Mouse (Mus musculus): ENCODE results near the gene Adi1.

The Adi1 gene

DNA sequence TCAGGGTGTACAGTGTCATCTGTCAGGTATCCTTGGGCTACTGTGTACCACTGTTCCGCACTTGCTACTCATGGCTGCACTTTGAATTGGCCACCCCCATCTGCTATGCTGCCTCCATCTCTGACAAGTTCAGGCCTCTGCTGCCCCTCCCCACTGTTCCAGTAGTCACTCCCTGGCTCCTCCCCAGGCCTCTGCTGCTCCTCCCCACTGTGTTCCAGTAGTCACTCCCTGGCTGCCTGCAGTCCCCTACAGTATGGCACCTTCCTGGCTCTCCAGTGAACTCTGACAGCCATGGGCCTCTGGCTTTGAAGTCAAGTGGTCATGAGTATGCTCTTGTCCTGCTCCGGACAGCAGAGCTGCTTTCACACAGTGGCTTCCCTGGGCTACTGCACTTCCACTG, 19.2 kb downstream of the Adi1 start:
- DNase-seq (ENCODE audit: low read depth, low spot score): no peak

GRCm38 (mm10) chr12:28694776-28695175, 19.7 kb downstream of the Adi1 start:
- DNase-seq (ENCODE audit: low read depth, low spot score): no peak

GRCm38 (mm10) chr12:28697821-28698595, 23.0 kb downstream of the Adi1 start:
- no peak for DNase-seq (ENCODE audit: low read depth, low spot score)

DNA sequence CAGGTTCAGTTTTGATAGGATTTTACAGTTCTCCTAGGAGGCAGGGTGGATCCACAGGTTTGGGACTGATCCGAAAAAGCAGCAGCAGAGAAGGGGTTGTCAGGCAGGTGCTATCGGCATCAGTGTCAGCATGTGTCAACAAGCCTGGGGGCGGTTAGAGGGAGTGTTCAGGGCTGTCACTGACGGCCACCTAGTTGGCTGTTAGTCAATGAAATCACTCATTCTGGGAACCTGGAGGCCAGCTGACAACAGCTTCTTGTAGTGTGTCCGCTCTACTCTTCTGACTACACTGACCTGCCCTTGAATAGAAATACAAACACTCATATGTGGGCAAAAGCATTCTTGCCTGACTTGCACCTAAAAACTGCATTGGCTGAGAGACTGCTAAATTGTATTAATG, 24.1 kb downstream of the Adi1 start:
- no peak for DNase-seq (ENCODE audit: low read depth, low spot score)

GRCm38 (mm10) chr12:28699656-28700055, 24.6 kb downstream of the Adi1 start:
- peak; percentile 53 for DNase-seq (ENCODE audit: low read depth, low spot score)

DNA sequence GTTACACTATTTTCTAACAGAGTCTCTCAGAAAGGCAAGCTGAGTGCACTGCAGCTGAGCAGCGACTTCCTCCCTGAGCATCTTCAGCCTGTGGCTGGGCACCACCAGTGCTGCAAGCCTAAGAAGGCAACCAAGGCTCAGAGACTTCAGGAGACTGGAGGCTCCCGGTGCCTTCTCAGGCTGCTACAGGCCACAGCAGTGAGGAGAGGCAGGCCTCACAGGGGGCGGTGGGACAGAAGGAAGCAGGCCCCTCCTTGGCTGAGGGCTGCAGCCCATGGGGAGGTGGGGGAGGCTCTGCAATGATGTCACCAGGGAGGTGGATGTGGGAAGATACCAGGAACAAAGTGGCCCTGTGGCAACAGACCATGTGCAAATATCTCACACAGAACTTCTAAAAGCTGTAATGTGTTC, 25.1 kb downstream of the Adi1 start:
- no peak for DNase-seq (ENCODE audit: low read depth, low spot score)

- DNase-seq (ENCODE audit: low read depth, low spot score): peak; percentile 88
Observed at GRCm38 (mm10) chr12:28700561-28701025, 25.6 kb downstream of the Adi1 start.

DNA sequence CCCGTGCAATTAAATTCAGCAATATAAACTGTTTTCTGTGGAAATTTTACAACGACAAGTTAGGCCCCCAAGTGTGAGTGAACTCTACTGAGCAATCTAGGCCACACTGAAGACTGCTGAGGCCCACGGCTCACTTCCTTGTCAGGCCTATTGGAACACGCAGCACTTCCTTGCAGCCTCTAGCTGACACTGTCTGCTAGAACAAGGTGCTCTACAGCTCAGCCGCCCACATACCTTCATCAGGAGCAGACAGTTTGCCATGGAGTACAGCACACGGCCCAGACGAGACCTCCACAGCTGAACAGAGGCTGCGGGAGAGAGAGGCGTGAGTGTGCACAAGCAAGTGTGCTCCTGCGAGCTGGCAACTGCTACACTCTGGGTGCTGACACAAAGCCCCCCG, 26.3 kb downstream of the Adi1 start:
- DNase-seq (ENCODE audit: low read depth, low spot score): no peak

DNA sequence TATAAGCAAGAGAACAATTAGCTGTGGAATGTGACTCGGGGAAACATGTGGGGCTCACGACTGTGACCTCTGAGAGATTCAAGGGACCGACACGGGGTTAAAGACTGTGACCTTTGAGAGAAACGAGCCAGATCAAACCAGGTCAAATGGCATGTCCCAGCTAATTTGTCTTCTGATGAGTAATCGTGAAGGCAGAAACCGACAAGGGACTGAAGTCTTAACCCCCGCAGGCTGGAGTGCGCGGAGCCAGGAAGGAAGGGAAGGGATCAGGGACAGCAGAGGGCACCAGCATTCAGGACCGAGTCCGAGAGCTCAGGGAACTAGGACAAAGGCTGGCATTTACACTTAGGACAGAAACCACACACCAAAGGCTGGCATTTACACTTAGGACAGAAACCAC, 29.4 kb downstream of the Adi1 start:
- DNase-seq (ENCODE audit: low read depth, low spot score): no peak

DNA sequence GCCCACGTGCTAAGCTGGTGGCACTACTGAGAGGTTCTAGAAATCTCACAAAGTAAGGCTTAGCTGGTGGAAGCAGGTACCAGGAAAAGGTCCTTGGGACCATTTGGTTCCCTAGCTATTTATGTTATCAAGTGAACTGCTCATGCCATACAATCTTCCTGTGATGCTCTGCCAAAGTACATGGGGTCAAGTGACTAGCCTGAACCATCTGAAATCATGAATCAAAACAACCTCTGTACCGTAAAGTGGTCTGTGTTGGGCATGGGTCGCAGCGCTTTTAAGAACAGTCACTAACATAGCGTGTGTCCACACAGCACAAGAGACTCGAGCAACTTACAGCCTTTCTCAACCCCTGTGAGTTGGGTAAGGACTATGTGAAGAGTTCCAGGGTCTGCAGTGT, 30.2 kb downstream of the Adi1 start:
- DNase-seq (ENCODE audit: low read depth, low spot score): no peak

DNA sequence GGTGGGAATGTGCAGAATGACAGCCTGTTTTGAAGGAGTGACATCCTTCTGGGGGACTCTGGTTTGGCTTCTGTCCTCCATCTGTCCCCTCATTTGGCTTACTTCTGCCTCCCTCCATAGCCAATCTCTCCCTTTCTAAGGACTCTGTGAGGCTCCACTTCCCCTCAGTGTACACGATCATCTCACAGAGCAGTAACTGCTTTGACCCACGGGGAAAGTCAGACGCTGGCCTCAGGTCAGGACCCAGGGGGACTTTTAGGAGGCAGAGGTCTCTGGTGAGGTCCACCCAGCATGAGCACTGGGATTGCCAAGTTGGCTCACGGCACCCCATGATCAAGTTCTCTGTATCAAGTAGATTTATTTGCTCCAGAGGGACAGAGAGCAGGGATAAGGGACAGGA, 33.1 kb downstream of the Adi1 start:
- DNase-seq (ENCODE audit: low read depth, low spot score): no peak

DNA sequence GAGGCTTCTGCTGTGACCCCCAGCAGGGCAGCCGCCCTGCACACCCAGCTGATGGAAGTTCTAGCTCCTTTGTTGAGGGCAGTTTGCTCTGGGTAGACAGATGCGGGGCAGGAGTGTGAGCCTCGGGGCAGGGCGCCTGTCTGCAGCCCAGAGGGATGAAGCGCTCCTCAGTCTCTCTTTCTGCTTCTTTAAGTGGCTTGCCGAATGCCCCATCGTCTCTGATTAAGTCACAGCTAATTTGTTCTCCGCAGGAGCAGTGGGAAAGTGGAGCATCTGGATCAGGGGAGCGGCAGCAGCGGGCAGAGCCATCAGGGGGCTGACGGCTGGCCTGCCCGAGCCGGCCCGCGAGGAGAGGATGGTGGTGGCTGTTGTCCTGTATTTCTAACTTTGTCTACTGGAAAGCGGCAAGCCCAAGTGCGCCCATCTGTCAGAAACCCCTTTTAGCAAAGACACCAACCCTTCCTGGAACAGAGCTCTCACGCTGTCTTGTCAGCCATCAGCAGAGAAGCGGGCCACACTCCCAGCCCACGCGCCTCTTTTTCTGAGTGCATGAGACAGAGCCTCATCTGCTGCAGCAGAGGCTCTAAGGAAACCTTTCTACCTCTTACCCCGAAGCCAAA, 35.6 kb downstream of the Adi1 start:
- no peak for DNase-seq (ENCODE audit: low read depth, low spot score)

DNA sequence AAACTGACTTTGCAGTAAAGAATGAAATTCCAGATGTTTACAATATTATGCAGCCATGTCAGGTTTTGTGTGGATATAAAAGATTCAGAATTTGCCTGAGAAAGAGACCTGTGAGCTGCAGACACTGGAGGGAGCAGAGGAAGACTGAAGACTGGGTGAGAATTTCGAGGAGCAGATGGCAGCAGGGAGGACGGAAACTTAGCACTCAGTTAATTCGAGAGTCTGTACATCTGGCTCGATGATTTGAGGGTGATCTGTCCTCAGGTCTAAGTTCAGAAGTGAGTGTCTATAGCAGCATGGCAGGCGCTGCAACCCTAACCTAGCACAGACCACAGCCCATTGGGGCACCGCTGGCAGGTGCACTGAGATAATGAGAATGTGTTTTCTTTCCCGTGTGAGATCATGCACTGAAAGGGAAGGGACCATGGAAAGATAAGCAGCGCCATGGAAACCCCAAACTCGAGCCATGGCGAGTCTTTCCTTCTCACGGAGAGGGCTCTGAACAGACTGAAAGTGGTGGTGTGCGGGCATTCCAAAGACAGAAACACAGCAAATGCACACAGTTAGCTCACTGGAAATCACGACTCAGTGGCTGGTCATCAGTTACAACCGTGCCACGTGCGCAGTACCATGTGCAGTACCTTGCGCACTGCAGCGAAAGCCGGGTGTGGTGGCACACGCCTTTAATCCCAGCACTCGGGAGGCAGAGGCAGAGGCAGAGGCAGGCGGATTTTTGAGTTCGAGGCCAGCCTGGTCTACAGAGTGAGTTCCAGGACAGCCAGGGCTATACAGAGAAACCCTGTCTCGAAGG, 40.0 kb downstream of the Adi1 start:
- no peak for DNase-seq (ENCODE audit: low read depth, low spot score)

- no peak for DNase-seq (ENCODE audit: low read depth, low spot score)
Observed at GRCm38 (mm10) chr12:28717066-28717465, 42.0 kb downstream of the Adi1 start.

GRCm38 (mm10) chr12:28718106-28718505, 43.1 kb downstream of the Adi1 start:
- no peak for DNase-seq (ENCODE audit: low read depth, low spot score)

DNA sequence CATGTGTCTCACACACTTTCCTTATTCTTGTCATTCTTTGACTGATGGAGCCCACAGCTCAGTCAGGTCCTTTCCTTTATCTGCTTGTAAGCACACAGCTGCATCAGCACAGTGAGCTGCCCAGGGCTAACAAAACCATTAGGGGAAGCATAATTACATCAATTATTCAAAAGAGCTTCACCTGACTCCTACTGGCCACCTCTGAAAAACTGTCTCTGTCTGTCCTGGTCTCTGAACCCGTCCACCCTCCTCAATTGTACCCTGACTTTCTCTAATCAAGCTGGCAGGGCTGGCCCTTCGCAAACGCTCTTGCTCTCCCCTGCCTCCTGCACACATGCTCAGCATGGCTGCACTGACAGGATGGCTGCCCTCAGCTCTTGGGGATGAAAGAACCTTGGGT, 49.3 kb downstream of the Adi1 start:
- no peak for DNase-seq (ENCODE audit: low read depth, low spot score)

DNA sequence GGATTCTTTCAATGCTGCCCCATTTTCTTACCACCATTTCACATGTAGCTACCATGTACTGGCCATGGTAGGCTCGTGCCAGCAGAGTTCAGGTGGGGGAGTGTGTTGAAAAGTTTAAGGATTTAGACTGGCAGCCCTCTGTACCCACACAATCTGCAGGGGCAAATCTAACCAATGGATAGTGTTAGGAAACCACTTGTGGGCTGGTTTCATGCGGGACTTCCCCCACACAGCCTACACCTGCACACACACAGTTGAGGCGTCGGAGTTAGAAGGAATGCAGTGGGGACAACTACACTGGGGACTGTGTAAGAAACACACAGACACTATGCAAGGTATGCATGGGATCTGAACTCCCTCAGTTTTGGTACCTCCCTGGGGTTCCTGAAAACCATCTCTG, 51.2 kb downstream of the Adi1 start:
- no peak for DNase-seq (ENCODE audit: low read depth, low spot score)

- no peak for DNase-seq (ENCODE audit: low read depth, low spot score)
Observed at GRCm38 (mm10) chr12:28727061-28727460, 52.0 kb downstream of the Adi1 start.
